Mouse (Mus musculus) midbrain, embryonic 13.5 days (tissue): ENCODE results near the gene Nt5c1a. TPM values are rescaled to one million over a fixed set of nuclear protein-coding genes. Genes with fewer than 3 reads are reported as not detected.

Source experiments
- ATAC-seq: fragments of 200-750 bp; cut with Nextera tagmentation; 2 replicates; pipeline ENCODE4 v1.8.0; 2017; ENCODE audit warnings: mild to moderate bottlenecking, moderate TSS enrichment, moderate library complexity
- H3K27ac ChIP-seq: fragments of 300-500 bp; sonication (generic); 2 replicates; pipeline ENCODE4 v1.5.1; 2015; ENCODE audit warnings: inconsistent platforms, mild to moderate bottlenecking, moderate library complexity
- H3K27me3 ChIP-seq: fragments of 300-500 bp; sonication (generic); 2 replicates; pipeline ENCODE4 v1.6.1; 2015; ENCODE audit warnings: mild to moderate bottlenecking, inconsistent platforms
- H3K36me3 ChIP-seq: fragments of 300-500 bp; sonication (generic); 2 replicates; pipeline ENCODE4 v1.6.1; 2015; ENCODE audit warnings: mild to moderate bottlenecking, inconsistent platforms
- H3K4me1 ChIP-seq: fragments of 300-500 bp; sonication (generic); replicated peaks from 2 replicates; pipeline ENCODE4 v1.6.1; 2015; ENCODE audit warnings: inconsistent platforms
- H3K4me2 ChIP-seq: fragments of 300-500 bp; sonication (generic); replicated peaks from 2 replicates; pipeline ENCODE4 v1.6.1; 2015; ENCODE audit warnings: moderate library complexity, mild to moderate bottlenecking, inconsistent platforms
- H3K4me3 ChIP-seq: fragments of 300-500 bp; sonication (generic); replicated peaks from 2 replicates; pipeline ENCODE4 v1.5.1; 2015; ENCODE audit warnings: mild to moderate bottlenecking, inconsistent platforms
- H3K9ac ChIP-seq: fragments of 300-500 bp; sonication (generic); replicated peaks from 2 replicates; pipeline ENCODE4 v1.6.1; 2015; ENCODE audit warnings: mild to moderate bottlenecking, inconsistent platforms
- H3K9me3 ChIP-seq: fragments of 300-500 bp; sonication (generic); 2 replicates; pipeline ENCODE4 v1.6.1; 2016; ENCODE audit warnings: mild to moderate bottlenecking, inconsistent platforms
- WGBS: fragments of 180-500 bp; shearing (Covaris S2); methylation state at CpG from one replicate; pipeline ENCODE4 v1.1.7; 2015; 5-methylcytosine and 5-hydroxymethylcytosine counted together
- polyA plus RNA-seq: library from polyadenylated mRNA; unstranded; fragments of >200 nt; fragmentation: Nextera tagmentation; extraction: Ambion mirVana; gene quantifications from 2 replicates; pipeline ENCODE4 v1.2.1, GENCODE M21; 2015

Nt5c1a gene
- polyA plus RNA-seq, 1 experiment from 2014 or later: not detected

DNA sequence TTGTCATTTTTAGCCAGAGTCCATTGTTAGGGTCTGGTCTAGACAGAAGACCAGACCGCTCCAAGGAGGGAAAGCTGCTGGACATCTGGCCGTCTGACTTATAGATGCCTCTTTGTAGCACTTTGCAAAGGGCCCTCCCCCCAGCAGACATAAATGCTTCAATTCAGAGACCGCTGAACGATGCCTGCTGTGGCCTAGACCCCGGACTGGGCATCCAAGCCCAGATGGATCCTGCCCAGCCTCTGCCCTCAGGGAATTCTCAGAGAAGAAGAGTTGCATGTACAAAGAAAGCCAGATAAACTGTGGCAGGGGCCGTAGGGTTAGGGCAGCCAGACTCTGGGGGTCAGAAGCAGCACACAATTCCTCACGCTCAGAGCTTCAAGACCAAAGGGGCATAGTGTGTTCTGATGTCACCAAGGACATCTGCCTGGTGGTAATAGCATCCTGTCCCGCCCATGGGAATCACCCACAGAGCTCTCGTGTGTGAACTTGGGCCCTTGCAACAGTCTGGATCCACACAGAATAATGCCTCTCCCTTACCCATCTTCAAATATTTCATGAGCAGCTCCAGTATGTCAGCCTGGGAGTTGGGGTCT, 34.6 kb downstream of the Nt5c1a start:
- Histone ChIP-seq H3K9me3 (no peaks in the 10 kb centered on the region), H3K27ac (no peak overlapping the region), H3K4me2 (no peak overlapping the region), H3K4me1 (peaks cover 18% of the 10 kb centered on the region), H3K4me3 (no peak overlapping the region), H3K36me3 (no peaks in the 10 kb centered on the region), H3K27me3 (peaks cover 74% of the 10 kb centered on the region), H3K9ac (no peak overlapping the region)
- ATAC-seq: no peak
- 71% methylated on average over 9 of the region's 9 CpGs for WGBS

DNA sequence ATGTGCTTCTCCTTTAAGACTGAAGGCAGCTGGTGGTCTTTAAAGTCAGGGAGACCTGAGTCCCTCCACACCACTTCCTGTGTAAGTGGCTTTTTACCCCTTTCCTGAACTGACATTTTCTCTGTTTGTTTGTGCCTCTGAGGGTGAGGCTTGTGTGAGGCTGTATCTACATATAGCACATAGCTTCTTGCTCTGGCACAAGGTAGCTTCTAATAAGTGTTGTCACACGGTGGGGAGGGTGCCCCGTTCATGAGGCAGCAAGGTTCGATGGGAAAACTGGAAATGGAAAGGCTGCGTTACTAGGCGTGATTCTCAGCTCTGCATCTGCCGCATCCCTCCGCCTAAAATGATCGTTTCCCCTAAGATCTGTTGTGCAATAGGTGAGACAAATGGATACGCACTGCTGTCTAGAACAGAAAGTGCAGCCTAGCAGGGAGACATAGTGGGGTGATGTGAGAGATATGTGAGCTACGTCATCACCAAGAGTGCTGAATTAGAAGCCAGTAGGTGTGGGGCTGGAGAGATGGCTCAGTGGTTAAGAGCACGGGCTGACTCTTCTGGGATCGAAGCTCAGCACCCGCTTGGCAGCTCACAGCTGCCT, 35.2 kb downstream of the Nt5c1a start:
- peaks cover 72% of the 10 kb centered on the region for H3K27me3 ChIP-seq
- WGBS: 84% methylated on average over 13 of the region's 13 CpGs

DNA sequence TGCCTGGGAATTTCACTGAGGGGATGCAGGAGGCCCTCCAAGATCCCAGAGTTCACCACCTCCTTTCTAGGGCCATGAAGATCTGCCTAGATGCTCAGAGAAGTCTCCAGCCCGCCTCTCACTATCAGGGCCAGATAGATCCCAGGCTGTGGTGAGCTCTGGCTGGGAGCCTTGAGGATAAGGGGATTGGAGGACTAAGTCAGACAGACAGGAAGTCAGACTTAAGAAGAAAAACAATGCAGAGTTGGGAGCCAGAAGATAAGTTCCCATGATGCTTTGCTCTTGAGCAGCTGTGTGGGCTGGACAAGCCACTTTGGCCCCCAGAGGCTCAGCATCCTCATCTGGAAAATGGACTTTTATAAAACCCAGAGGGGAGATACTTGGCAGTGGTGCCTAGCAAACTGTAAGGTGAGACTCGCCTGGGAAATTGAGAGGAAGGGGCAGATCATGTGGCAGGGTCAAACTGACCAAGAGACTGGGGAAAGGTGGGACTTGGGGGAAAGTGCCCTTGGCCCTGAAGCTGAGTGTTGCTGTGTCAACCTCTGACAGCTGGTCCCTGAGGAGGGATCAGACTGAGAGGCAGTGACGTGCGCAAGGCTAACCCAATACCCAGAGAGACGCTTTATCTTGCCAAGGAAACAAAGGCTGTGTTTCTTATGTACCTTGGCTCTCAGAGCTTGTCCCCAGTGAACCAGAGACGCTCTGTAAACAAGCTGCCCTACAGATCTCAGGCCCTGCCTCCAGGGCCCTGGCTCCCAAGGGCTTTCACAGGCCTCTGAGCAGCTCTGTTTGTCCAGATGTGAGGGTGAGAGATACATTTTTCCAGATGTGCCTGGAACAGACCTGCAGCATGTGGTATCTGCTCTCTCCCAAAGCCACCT, 36.3 kb downstream of the Nt5c1a start:
- H3K27ac ChIP-seq: no peak overlapping the region
- H3K9me3 ChIP-seq: no peaks in the 10 kb centered on the region
- H3K4me3 ChIP-seq: no peak overlapping the region
- ATAC-seq: no peak
- H3K4me2 ChIP-seq: no peak overlapping the region
- 67% methylated on average over 6 of the region's 6 CpGs for WGBS
- no peaks in the 10 kb centered on the region for H3K36me3 ChIP-seq
- peaks cover 62% of the 10 kb centered on the region for H3K27me3 ChIP-seq
- no peak overlapping the region for H3K9ac ChIP-seq
- H3K4me1 ChIP-seq: peaks cover 18% of the 10 kb centered on the region

More for the DNA sequence above, 35.2 kb downstream of the Nt5c1a start:
- Histone ChIP-seq H3K27ac (no peak overlapping the region), H3K36me3 (no peaks in the 10 kb centered on the region), H3K9ac (no peak overlapping the region), H3K9me3 (no peaks in the 10 kb centered on the region), H3K4me3 (no peak overlapping the region), H3K4me1 (peaks cover 18% of the 10 kb centered on the region), H3K4me2 (no peak overlapping the region)
- ATAC-seq: no peak

DNA sequence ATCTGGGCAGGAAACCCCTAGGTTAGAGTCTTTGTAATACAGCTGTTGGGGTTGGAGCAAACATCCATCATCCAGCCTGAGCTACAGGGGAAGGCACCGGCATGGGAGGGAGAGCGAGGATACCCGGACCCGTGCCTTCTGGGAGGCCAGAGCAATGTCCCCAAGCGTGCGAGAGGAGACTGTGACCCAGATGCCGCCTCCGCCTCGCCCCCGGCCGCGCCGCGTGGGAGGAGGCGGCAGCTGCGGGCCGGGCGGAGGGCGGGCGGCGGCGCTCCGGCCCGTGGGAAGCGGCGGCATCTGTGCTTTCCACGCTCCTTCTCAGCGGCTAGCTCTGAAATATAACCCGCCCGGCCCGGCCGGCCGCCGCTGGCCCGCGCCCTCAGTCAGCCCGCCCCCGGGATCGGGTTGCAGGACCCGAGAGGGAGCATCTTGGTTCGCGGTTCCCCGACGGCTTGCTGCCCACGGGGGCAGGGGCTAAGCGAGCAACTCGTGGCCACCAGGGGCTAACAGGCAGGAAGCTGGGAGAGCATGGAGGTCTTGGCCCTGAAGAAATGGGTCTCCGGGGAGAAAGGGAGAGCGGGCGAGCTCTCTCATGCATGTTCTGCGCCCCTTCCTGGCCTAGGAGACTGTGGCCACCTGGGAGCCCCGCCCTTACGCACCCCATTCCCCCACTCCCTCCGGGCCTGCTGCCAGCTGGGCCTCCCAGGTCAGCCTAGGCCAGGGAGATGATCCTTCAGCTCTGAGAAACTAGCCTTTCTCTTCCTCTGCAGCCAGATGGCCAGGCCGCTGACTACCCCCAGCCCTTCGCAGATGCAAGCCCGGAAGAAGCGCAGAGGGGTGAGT, 38.3 kb downstream of the Nt5c1a start:
- peak; percentile 61 for ATAC-seq
- H3K4me2 ChIP-seq: peak overlapping the region; percentile 57
- 4% methylated on average over 53 of the region's 58 CpGs for WGBS
- H3K27ac ChIP-seq: no peak overlapping the region
- H3K27me3 ChIP-seq: peaks cover 42% of the 10 kb centered on the region
- H3K9ac ChIP-seq: peak overlapping the region; percentile 53
- H3K36me3 ChIP-seq: no peaks in the 10 kb centered on the region
- H3K4me3 ChIP-seq: peak overlapping the region; percentile 38
- H3K4me1 ChIP-seq: peaks cover 10% of the 10 kb centered on the region
- H3K9me3 ChIP-seq: no peaks in the 10 kb centered on the region

DNA sequence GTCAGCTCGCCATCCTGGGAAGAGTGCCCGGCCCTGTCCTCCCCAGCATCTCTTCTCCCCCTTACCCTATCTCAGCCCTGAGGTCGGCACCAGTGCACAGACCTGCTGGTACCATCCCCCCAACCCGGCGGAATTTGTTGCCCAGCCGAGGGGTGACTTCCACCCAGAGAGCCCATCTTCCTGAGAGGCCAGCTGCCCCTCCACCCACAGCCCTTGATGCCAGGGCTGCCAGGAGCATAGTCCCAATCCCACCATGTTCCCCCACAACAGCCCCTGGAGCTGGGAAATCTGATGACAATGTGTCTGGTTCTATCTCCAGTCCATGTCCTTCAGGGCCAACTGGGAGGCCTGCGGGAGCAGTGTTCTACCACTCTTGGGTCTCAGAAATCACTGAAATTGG, 44.9 kb downstream of the Nt5c1a start:
- Histone ChIP-seq H3K27me3 (0 out of 2 replicates have a peak, but pooled peaks cover 4% of the 10 kb centered on the region), H3K4me2 (no peak overlapping the region), H3K27ac (no peak overlapping the region), H3K9me3 (no peaks in the 10 kb centered on the region), H3K36me3 (no peaks in the 10 kb centered on the region), H3K9ac (no peak overlapping the region), H3K4me3 (no peak overlapping the region), H3K4me1 (no peaks in the 10 kb centered on the region)
- WGBS: 91% methylated on average over 7 of the region's 7 CpGs
- no peak for ATAC-seq

DNA sequence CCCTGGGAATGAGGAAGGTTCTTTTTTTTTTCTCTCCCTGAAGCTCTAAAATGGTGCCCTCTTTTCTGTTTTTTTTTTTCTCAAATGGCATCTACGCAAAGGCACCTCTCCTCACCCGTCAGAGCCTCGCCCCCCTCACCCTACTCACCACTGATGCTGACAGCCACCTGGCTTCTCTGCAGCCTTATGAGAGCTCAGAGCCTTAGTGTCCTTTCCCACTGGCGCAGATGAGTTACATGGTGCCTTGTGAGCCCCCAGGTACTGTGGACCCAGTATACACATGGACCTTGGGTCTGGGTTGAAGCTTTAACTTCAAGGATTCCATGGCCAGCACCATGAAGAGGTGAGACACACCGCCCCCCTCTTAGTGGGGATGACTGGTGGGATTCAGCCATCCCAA, 45.3 kb downstream of the Nt5c1a start:
- Histone ChIP-seq H3K9ac (no peak overlapping the region), H3K9me3 (no peaks in the 10 kb centered on the region), H3K27me3 (0 out of 2 replicates have a peak, but pooled peaks cover 4% of the 10 kb centered on the region), H3K4me2 (no peak overlapping the region), H3K27ac (no peak overlapping the region), H3K36me3 (no peaks in the 10 kb centered on the region), H3K4me1 (no peaks in the 10 kb centered on the region), H3K4me3 (no peak overlapping the region)
- WGBS: 90% methylated on average over 5 of the region's 5 CpGs
- ATAC-seq: no peak

DNA sequence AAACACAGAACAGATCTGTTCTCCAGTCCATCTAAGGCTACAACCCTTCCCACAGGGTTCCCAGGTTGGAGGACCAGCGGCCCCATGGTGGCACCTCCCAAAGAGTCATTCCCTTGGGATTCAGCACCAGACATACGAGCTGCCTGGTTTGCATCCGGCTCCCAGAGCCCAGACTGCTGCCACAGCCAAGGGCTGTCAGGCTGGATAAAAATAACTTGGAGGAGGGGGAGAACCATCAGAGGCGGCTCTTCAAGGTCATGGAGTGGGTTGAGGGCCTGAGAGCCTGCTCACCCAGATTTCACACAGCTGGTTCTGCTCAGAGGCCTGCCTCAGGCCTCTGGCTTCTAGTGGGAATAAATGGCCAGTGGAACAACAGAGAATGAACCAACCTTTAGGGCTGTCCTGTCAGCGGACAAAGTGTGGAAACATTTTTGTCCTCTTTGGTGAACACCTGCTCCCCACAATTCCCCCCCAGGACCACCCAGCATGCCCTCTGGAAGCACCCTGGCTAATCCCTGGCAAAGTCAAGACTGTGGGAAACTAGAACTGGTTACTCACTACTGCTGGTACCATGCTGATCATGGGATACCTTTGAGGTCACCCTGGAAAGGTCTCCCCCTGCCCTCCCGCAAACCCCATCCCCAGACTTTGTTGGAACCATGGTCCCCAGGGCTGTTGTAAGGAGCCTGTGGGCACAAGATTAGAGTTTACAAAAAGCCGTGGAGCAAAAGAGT, 46.0 kb downstream of the Nt5c1a start:
- 0 out of 2 replicates have a peak, but pooled peaks cover 4% of the 10 kb centered on the region for H3K27me3 ChIP-seq
- H3K9me3 ChIP-seq: no peaks in the 10 kb centered on the region
- H3K27ac ChIP-seq: no peak overlapping the region
- WGBS: 71% methylated on average over 7 of the region's 7 CpGs
- no peaks in the 10 kb centered on the region for H3K4me1 ChIP-seq
- H3K4me3 ChIP-seq: no peak overlapping the region
- no peaks in the 10 kb centered on the region for H3K36me3 ChIP-seq
- no peak overlapping the region for H3K4me2 ChIP-seq
- no peak overlapping the region for H3K9ac ChIP-seq
- no peak for ATAC-seq

DNA sequence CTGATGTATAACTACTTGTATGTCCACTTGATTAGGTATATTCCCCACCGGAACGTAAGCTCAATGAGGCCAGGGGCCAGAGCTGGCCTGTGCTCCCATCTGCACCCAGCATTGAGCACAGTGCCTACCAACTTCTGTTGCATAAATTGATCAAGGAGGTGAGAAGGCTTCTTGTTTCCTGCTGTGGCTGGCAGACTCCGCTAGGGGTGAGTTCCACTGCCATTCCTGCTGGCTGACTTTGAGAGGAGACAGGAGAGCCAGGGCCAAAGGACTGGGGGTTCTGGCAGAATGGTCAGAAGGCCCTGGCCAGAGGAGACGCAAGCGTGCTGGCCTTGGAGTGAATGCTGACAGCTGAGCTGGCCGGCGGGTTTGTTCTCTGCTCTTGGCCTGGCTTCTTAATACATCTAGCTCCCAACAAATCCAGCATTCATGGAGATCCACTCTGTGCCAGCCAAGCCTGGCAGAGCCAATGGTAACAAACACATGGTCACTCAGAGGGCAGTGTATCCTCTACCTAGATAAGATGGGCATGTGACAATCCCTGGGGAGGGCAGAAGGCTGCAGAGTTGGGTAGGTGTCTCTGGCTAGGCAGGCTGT, 47.8 kb downstream of the Nt5c1a start:
- Histone ChIP-seq H3K4me1 (no peaks in the 10 kb centered on the region), H3K9ac (no peak overlapping the region), H3K4me2 (no peak overlapping the region), H3K36me3 (no peaks in the 10 kb centered on the region), H3K27ac (no peak overlapping the region), H3K27me3 (0 out of 2 replicates have a peak, but pooled peaks cover 4% of the 10 kb centered on the region), H3K4me3 (no peak overlapping the region), H3K9me3 (no peaks in the 10 kb centered on the region)
- 86% methylated on average over 7 of the region's 7 CpGs for WGBS
- ATAC-seq: no peak

DNA sequence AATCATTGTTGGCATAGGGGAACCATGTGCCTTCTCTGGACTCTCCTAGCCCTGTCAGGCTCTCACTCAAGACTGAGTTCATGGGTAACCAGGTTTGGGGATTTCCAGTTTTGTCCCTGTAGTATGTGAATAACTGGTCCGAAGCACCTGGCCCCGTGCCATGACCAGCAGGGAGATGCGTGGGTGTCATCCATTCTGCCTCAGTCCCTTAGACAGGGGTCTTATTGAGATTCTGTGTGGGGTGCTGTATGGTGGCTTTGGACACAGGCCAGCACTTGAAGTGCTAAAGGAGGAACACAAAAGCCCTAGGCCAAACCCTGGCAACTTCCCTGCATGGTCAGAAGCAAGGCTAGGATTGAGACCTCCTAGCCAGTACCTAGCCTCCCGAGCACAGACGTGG, 50.9 kb downstream of the Nt5c1a start:
- Histone ChIP-seq H3K27me3 (no peaks in the 10 kb centered on the region), H3K9me3 (no peaks in the 10 kb centered on the region), H3K36me3 (no peaks in the 10 kb centered on the region), H3K4me1 (no peaks in the 10 kb centered on the region), H3K4me3 (no peak overlapping the region), H3K9ac (no peak overlapping the region), H3K27ac (no peak overlapping the region), H3K4me2 (no peak overlapping the region)
- no peak for ATAC-seq
- 70% methylated on average over 5 of the region's 5 CpGs for WGBS

DNA sequence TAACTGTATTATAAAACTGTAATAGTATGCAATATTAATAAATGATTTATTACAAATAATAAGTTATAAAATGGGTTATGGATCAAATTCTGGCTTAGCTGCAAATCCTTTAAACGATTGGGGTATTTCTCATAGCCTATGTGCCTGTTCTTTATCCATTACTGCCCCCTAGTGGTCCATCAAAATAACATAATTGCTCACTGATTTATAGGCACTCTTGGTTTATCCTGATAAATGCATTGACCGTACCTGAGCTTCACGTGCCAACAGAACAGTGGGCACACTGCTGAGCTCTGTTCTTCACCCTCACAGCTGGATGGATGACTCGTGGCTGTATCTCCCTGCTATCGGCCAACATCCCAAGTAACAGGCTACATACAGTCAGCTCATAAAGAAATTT, 53.3 kb downstream of the Nt5c1a start:
- H3K27ac ChIP-seq: no peak overlapping the region
- no peak overlapping the region for H3K4me2 ChIP-seq
- no peaks in the 10 kb centered on the region for H3K4me1 ChIP-seq
- no peak overlapping the region for H3K4me3 ChIP-seq
- H3K36me3 ChIP-seq: no peaks in the 10 kb centered on the region
- H3K27me3 ChIP-seq: no peaks in the 10 kb centered on the region
- 0 out of 2 replicates have a peak, but pooled peaks have one; percentile 24 for ATAC-seq
- WGBS: 17% methylated on average over 5 of the region's 5 CpGs
- no peak overlapping the region for H3K9ac ChIP-seq
- no peaks in the 10 kb centered on the region for H3K9me3 ChIP-seq
